Mouse (Mus musculus) cerebral cortex, adult 2 months (tissue): ENCODE results near the gene Zfr2.

ENCODE experiments used
- WGBS: fragments of 180-500 bp; shearing (Covaris S2); methylation state at CpG from one replicate; pipeline ENCODE4 v1.1.7; 2018; 5-methylcytosine and 5-hydroxymethylcytosine counted together

Zfr2 gene

GRCm38 (mm10) chr10:81287513-81288157 lies 54.7 kb downstream of the Zfr2 start:
- 61% methylated on average over 8 of the region's 8 CpGs for WGBS

DNA sequence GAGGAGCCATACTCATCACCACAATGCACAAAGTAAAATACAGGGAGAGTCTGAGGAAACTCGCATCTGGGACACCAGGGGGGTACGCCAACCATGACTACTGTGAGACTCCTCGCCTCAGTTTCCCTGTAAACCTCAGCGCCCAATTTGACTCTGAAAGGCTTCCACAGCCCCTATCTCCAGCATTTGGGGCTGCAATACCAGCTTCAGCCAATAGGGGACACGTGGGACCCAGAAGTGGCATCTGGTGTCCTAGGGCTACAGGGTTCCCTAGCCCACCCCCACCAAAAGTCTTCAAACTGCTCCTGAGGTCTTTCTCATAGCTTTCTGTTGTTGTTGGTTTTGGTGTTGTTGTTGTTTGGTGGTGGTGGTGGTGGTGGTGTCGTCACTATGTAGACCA lies 55.6 kb downstream of the Zfr2 start:
- 46% methylated on average over 6 of the region's 6 CpGs for WGBS

GRCm38 (mm10) chr10:81289278-81289677 lies 56.3 kb downstream of the Zfr2 start:
- WGBS, result 10% methylated on average over 7 of the region's 7 CpGs

DNA sequence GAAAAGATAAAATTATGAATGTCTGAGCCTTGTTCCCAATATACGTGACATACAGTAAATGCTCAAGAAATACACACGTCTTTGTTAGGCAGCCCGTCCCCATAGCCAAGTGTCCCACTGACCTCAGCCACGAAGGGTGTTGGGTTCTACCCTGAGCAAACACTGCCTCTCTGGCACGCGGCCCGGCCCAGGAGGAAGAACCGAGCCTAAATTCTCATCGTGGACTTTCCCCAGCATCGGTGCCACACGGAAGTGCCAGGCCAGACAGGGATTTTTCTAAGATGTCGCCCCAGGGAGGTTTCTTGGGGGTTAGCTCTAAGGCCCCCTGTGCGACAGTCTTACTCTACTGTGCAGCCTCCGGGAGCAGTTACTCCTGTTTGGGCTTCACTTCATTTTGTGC lies 56.9 kb downstream of the Zfr2 start:
- 54% methylated on average over 14 of the region's 14 CpGs for WGBS

GRCm38 (mm10) chr10:81290698-81291460 lies 57.9 kb downstream of the Zfr2 start:
- 41% methylated on average over 24 of the region's 24 CpGs for WGBS

- 77% methylated on average over 9 of the region's 9 CpGs for WGBS
These were observed 58.7 kb downstream of the Zfr2 start, which contains the start of gene Tjp3 for GRCm38 (mm10) chr10:81291511-81292104. Gene Tjp3 (minus strand): TSS chr10:81291581.

GRCm38 (mm10) chr10:81292554-81293333 lies 59.8 kb downstream of the Zfr2 start, which contains the start of gene Pip5k1c:
Gene Pip5k1c (plus strand): TSS chr10:81292963.
- WGBS, result 1% methylated on average over 80 of the region's 80 CpGs

- 1% methylated on average over 25 of the region's 25 CpGs for WGBS
These were observed 60.5 kb downstream of the Zfr2 start for GRCm38 (mm10) chr10:81293334-81294030.

GRCm38 (mm10) chr10:81294442-81294841 lies 61.5 kb downstream of the Zfr2 start:
- WGBS, result 32% methylated on average over 8 of the region's 8 CpGs

GRCm38 (mm10) chr10:81295185-81295584 lies 62.2 kb downstream of the Zfr2 start:
- 43% methylated on average over 6 of the region's 6 CpGs for WGBS

DNA sequence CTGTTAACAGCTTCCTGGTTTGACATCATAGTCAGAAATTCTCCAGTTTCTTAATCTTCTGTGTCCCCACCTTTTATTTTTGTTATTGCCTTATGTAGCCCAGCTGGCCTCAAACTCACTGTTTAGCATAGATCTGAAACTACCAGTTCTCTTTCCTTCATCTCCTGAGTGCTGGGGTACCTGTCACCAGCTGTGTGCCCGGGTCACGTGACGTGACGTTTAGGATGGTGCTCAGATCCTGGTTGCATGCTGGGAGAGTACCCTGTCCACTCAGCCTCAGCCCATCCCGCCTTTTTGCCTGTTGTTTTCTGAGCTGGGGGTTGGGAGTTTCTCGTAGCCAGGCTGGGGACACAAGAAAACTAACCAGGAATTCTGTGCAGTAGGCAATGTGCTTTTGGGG lies 64.3 kb downstream of the Zfr2 start:
- WGBS, result 64% methylated on average over 6 of the region's 6 CpGs

GRCm38 (mm10) chr10:81297845-81298244 lies 64.9 kb downstream of the Zfr2 start:
- WGBS, result 59% methylated on average over 10 of the region's 10 CpGs

- 56% methylated on average over 17 of the region's 17 CpGs for WGBS
These were observed 65.6 kb downstream of the Zfr2 start for GRCm38 (mm10) chr10:81298369-81299100.

DNA sequence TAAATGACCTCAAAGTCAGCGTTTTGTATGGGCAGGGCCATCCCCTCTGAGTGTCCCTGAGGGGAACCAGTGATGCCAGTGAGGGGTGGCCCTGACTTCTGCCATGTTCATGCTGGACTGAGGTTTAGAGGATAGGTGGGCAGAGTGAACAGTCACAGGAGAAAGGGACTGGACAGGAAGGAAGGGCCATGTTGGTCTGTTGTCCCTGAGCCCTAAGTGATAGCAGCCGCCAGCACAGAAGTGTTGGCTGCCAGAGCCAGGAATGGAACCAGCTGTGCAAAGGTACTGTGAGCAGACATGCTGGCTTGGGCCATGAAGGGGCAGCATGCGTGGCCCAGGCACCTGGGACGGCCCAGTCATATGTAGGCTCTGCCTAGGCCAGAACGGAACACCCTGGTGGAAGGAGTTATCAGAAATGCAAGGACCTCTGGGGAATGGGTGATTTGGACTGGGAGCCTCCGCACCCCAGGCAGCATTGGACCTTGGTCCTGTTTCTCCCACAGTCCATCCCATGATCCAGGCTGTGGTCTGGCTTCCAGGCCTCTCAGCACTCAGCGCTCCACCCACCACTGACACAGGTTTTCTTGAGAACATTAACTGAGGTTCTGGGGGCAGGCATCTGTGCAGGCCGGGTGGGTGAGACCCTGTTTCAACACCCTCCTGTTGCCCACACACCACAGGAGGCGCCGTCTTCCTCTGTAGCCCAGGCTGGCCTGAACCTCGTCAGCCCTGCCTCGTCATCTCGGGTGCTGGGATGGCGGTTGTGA lies 66.8 kb downstream of the Zfr2 start:
- WGBS, result 62% methylated on average over 14 of the region's 14 CpGs

GRCm38 (mm10) chr10:81300352-81300907 lies 67.5 kb downstream of the Zfr2 start:
- WGBS, result 75% methylated on average over 9 of the region's 9 CpGs

DNA sequence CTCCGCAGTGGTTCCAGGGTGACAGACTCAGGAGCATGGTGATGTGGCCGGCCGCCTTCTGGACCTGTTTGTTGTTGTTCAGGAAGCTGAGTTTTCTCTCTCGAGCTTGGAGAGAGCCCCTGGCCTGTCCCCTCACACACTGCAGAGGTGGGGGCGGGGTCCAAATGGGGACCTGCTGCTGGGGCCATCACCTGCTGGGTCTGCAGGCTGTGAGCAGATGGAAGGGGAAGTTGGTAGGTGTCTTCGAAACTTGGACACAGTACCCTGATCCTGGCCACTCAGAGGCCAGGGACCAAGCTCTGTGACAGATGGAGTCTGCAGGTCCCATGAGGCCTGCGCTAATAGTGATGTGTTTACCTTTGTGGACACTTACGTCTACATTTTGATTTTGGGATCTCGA lies 68.4 kb downstream of the Zfr2 start:
- WGBS, result 75% methylated on average over 9 of the region's 9 CpGs
